Mouse (Mus musculus) olfactory bulb, adult 2 months (tissue): Measurements from ENCODE around the gene Gnb1.

Source experiments
- CTCF ChIP-seq: fragments of 200-500 bp; IDR thresholded peaks from 2 replicates; pipeline ENCODE4 v1.5.1; 2012; ENCODE audit warnings: low read depth, mild to moderate bottlenecking, low read length, moderate library complexity; ENCODE audit not compliant: insufficient read depth
- POLR2A ChIP-seq: fragments of 200-500 bp; IDR thresholded peaks from 2 replicates; pipeline ENCODE4 v1.6.1; 2012; ENCODE audit warnings: mild to moderate bottlenecking, low read depth, low read length, moderate library complexity; ENCODE audit not compliant: insufficient read depth

DNA sequence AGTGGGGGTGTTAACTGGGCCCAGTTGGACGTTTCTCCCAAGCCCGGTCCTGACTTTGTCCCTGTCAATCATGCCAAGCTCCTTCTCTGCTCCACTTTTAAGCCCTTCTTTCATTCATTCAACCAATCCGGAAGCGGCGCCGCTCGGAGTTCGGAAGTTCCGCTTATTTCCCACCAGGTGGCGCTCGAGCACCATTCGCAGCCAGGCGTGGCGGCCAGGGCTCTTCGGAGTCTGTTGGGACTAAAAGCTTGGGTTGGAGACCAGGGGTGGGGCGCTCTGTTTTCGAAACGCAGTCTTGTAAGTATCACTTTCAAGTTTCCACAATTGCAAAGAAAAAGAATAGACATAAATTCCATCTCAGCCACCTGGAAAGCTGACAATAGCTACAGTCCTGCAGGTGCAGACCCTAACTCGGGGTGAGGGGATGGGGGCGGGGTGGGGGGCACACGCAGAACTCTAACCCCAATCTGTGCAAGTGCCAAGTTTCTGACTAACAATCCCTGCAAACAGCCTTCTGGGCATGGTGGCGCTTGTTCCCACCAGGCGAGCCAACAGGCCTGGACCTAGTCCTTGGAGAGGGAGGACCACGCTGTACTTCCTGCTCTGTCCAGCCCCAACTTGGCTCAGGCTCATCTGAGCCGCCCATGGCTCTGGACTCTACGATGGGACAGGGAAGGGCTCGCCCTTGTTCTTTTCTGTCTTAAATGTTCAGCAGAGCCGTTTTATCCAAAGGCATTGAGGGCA lies 9.6 kb upstream of the Gnb1 start:
- peak; percentile 98 for TF ChIP-seq CTCF
- no peak for TF ChIP-seq POLR2A
